Mouse (Mus musculus): ENCODE measurements at regions not wholly inside any gene's neighbourhood (a gene's known extent, or its start where the extent isn't known, plus 50 kb on each side); places are given as distances from the start of the nearest gene placed in this dataset.

- Histone ChIP-seq H3K4me1 (ENCODE audit: insufficient read depth, low read length) (no peaks in the 10 kb centered on the region), H3K4me3 (ENCODE audit: low read length) (no peak overlapping the region), H3K27me3 (ENCODE audit: insufficient read depth, low read length) (no peaks in the 10 kb centered on the region), H3K9ac (replicated peaks; ENCODE audit: low read length) (no peak overlapping the region), H3K4me2 (ENCODE audit: low read depth, low read length) (no peak overlapping the region), H3K9me3 (ENCODE audit: low read length) (no peaks in the 10 kb centered on the region), H3K36me3 (ENCODE audit: insufficient read depth, low read length) (no peaks in the 10 kb centered on the region), H3K27ac (no peak overlapping the region)
- DNase-seq (ENCODE audit: low spot score), result peak; percentile 1
- ATAC-seq, result no peak
- no peak for TF ChIP-seq CTCF (IDR thresholded peaks at IDR 0.05; ENCODE audit: low read depth)
- 69% methylated on average over 3 of the region's 3 CpGs for WGBS
These were observed 111.2 kb upstream of the Hey2 start for GRCm38 (mm10) chr10:30953825-30954224.

GRCm38 (mm10) chr10:30952410-30952809 lies 109.8 kb upstream of the Hey2 start:
- TF ChIP-seq CTCF (IDR thresholded peaks at IDR 0.05; ENCODE audit: low read depth), result no peak
- no peak overlapping the region for H3K27ac ChIP-seq
- H3K4me2 ChIP-seq (ENCODE audit: low read depth, low read length), result no peak overlapping the region
- no peaks in the 10 kb centered on the region for H3K9me3 ChIP-seq (ENCODE audit: low read length)
- no peaks in the 10 kb centered on the region for H3K27me3 ChIP-seq (ENCODE audit: insufficient read depth, low read length)
- no peaks in the 10 kb centered on the region for H3K4me1 ChIP-seq (ENCODE audit: insufficient read depth, low read length)
- H3K9ac ChIP-seq (replicated peaks; ENCODE audit: low read length), result no peak overlapping the region
- no peak overlapping the region for H3K4me3 ChIP-seq (ENCODE audit: low read length)
- no peaks in the 10 kb centered on the region for H3K36me3 ChIP-seq (ENCODE audit: insufficient read depth, low read length)
- DNase-seq (ENCODE audit: low spot score), result no peak
- no peak for ATAC-seq
- 68% methylated on average over 2 of the region's 2 CpGs for WGBS

- TF ChIP-seq CTCF (IDR thresholded peaks at IDR 0.05; ENCODE audit: low read depth), result no peak
- DNase-seq (ENCODE audit: low spot score) (no peak), ATAC-seq (no peak)
- H3K27me3 ChIP-seq (ENCODE audit: insufficient read depth, low read length), result no peaks in the 10 kb centered on the region
- 83% methylated on average over 4 of the region's 4 CpGs for WGBS
- H3K36me3 ChIP-seq (ENCODE audit: insufficient read depth, low read length), result no peaks in the 10 kb centered on the region
- no peaks in the 10 kb centered on the region for H3K4me1 ChIP-seq (ENCODE audit: insufficient read depth, low read length)
- no peak overlapping the region for H3K4me3 ChIP-seq (ENCODE audit: low read length)
- no peaks in the 10 kb centered on the region for H3K9me3 ChIP-seq (ENCODE audit: low read length)
- no peak overlapping the region for H3K4me2 ChIP-seq (ENCODE audit: low read depth, low read length)
- no peak overlapping the region for H3K9ac ChIP-seq (replicated peaks; ENCODE audit: low read length)
- no peak overlapping the region for H3K27ac ChIP-seq
These were observed 104.0 kb upstream of the Hey2 start for GRCm38 (mm10) chr10:30946601-30947000.

- WGBS, result 84% methylated on average over 3 of the region's 3 CpGs
- no peaks in the 10 kb centered on the region for H3K27me3 ChIP-seq (ENCODE audit: insufficient read depth, low read length)
- no peak for TF ChIP-seq CTCF (IDR thresholded peaks at IDR 0.05; ENCODE audit: low read depth)
These were observed 75.9 kb upstream of the Hey2 start for GRCm38 (mm10) chr10:30918322-30918988.

GRCm38 (mm10) chr10:30893771-30894170 lies 51.2 kb upstream of the Hey2 start:
- H3K9me3 ChIP-seq (ENCODE audit: low read length), result no peaks in the 10 kb centered on the region
- no peak for TF ChIP-seq CTCF (IDR thresholded peaks at IDR 0.05; ENCODE audit: low read depth)
- no peak overlapping the region for H3K27ac ChIP-seq
- ATAC-seq (no peak), DNase-seq (ENCODE audit: low spot score) (no peak)
- H3K9ac ChIP-seq (replicated peaks; ENCODE audit: low read length), result no peak overlapping the region
- WGBS, result 44% methylated on average over 3 of the region's 3 CpGs
- no peaks in the 10 kb centered on the region for H3K36me3 ChIP-seq (ENCODE audit: insufficient read depth, low read length)
- H3K4me3 ChIP-seq (ENCODE audit: low read length), result no peak overlapping the region
- H3K27me3 ChIP-seq (ENCODE audit: insufficient read depth, low read length), result no peaks in the 10 kb centered on the region
- no peak overlapping the region for H3K4me2 ChIP-seq (ENCODE audit: low read depth, low read length)
- H3K4me1 ChIP-seq (ENCODE audit: insufficient read depth, low read length), result no peaks in the 10 kb centered on the region

More at GRCm38 (mm10) chr10:30918322-30918988, 75.9 kb upstream of the Hey2 start:
- H3K4me3 ChIP-seq (ENCODE audit: low read length), result no peak overlapping the region
- no peaks in the 10 kb centered on the region for H3K36me3 ChIP-seq (ENCODE audit: insufficient read depth, low read length)
- no peak overlapping the region for H3K9ac ChIP-seq (replicated peaks; ENCODE audit: low read length)
- H3K27ac ChIP-seq, result no peak overlapping the region
- no peak for DNase-seq (ENCODE audit: low spot score)
- no peak for ATAC-seq
- H3K4me2 ChIP-seq (ENCODE audit: low read depth, low read length), result no peak overlapping the region
- H3K9me3 ChIP-seq (ENCODE audit: low read length), result no peaks in the 10 kb centered on the region
- no peaks in the 10 kb centered on the region for H3K4me1 ChIP-seq (ENCODE audit: insufficient read depth, low read length)
